ENCODE assay signal across 11 mouse cellular contexts in genomic region chr8:46761454-46761853, GRCm38 (mm10).
"Had no signal": no experiment of that assay in that cellular context is flagged by ENCODE, and none has a peak within 500 bp of the region (broad histone marks: within the 10 kb centered on the region; RNA-seq: fewer than 3 reads in every experiment).

No protein-coding gene starts in this region.

- H3K4me1 ChIP-seq: midbrain, embryonic 13.5 days had no signal

- H3K4me3 ChIP-seq: layer of hippocampus, adult 2 months; limb, embryonic 10.5 days; midbrain, embryonic 13.5 days had no signal

- H3K9ac ChIP-seq: liver, embryonic 14.5 days; lung, embryonic 14.5 days; midbrain, embryonic 13.5 days had no signal

- DNase-seq: kidney, adult 18-20 months; kidney, postnatal 10 days; kidney, postnatal 4 days; lung, embryonic 14.5 days; right cerebral cortex, postnatal 14 days; thymus, postnatal 4 days had no signal

- H3K27me3 ChIP-seq: midbrain, embryonic 13.5 days had no signal

- H3K9me3 ChIP-seq: limb, embryonic 10.5 days; midbrain, embryonic 13.5 days had no signal

- ATAC-seq: midbrain, embryonic 13.5 days had no signal

- H3K4me2 ChIP-seq: lung, embryonic 14.5 days; midbrain, embryonic 13.5 days had no signal

- H3K27ac ChIP-seq: layer of hippocampus, adult 2 months; limb, embryonic 10.5 days; liver, embryonic 14.5 days; midbrain, embryonic 13.5 days; stomach, postnatal 0 days had no signal

- H3K36me3 ChIP-seq: midbrain, embryonic 13.5 days had no signal
